Mouse (Mus musculus): ENCODE results near the gene Smarcd1.

DNA sequence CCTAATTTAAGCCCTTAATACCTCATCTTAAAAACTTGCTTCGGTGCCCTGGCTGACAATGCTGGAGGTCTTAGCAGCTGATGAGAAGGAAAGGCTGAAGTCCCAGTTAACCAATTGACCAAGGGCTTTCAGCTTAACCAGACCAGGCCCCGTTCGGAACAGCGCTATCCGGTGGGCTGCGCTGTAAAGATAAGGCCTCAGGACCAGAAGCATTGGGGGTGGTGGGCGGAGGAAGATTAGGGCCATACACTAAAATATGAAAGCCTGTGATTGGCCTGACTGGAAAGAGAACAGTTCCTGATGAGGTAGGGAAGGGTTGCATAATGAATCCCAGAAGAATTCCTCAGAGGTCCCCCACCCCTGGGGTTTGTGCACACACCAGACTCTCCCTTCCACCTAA is 39.6 kb upstream of the Smarcd1 start:
- TF ChIP-seq CTCF (IDR thresholded peaks at IDR 0.05; ENCODE audit: low read depth), result no peak
- TF ChIP-seq EP300 (IDR thresholded peaks at IDR 0.05; ENCODE audit: low read depth), result no peak
